Mouse (Mus musculus) frontal cortex, postnatal 25 days (tissue): ENCODE results near the gene Map3k5.

ENCODE experiments used
- DNase-seq, 2 experiments: peaks; one replicate each; pipeline ENCODE4 v3.0.0; 2022; ENCODE audit warnings: low spot score in 2 of 2

The Map3k5 gene

DNA sequence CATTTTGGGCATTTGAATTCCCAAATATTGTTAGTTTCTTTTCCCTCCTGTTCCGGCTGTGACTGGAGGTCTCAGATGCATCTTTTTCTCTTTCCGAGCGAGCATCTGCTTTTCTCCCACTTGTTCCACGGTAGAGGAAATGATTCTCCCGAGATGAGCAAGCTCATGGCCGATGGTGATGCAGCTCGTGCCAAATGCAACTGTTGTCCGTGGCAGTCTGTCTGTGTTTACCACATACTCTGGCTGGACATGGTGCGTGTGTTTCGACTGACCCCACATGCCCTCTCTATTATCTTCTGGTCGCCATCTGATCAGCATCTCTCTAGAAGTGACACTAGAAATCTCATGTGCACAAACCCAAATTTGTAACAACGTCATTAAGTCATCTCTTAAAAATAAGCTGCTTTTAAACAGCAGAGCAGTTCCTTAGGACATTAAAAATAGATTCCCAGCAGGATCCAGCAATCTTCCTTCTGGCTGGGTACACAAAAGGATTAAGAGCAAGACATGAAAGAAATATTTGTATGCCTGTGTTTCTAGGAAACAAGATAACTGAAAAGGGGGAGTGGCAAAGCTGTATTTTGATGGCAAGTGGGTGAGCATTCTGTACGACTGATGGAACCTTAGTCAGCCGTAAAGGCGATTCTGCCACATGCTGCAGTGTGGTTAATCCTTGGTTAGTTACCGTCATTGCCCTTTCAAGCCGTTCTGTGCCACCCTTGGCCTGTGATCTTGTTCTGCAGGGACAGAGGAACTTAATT is 72.2 kb downstream of the Map3k5 start:
- no peak for DNase-seq

DNA sequence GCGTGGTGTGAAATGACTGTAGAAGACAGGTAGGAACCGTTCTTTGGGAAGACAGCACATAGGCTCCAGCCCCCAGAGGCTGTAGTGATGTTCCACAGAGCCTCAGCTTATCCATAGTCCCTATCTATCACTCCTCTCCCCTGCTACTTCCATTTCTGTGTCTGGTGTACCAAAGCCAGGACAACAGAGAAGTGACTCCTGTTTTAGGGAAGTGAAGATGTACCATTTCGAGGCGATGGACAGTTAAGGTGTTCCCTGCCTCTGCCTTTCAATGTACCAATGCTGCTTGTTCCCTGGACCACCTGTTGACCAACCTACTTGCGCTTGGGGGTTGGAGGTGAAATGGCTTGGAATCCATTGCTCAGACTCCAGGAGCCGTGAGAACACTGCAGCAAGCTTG is 75.0 kb downstream of the Map3k5 start:
- DNase-seq = no peak

DNA sequence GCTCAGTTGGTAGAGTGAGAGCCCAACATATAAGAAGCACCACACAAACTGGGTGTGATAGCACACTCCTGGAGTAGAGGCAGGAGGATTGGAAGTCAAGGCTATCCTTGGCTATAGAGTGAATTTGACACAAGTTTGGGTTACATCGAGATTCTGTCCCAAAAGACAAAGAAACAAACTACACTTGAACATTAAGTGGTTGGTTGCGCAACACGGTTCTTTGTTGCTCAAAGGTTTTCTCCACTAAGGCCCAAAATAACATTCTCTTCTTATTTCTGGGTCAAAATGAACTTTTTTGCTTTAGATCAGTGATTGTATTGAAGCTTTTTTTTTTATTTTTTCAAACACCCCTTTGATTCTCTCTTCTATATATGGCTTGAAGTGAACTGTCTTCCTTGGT is 75.7 kb downstream of the Map3k5 start:
- DNase-seq = no peak

DNA sequence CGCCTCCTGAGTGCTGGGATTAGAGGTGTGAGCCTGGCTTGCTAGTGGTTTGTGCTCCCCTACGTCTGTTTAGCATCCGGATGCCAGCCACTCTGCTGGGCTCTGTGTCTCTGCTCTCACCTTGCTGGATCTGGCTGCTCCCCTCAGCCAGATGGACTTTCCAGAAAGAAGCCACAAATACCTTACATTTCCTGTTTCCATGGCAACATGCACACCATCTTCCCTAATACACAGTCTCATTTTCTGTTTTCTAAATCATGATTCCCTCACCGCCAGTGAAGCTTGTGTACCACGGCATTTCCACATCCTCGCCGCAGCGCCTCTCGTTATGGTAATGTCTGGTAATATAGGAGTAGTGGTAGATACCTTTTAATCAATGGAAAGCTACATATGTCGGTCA is 84.1 kb downstream of the Map3k5 start:
- DNase-seq = no peak

DNA sequence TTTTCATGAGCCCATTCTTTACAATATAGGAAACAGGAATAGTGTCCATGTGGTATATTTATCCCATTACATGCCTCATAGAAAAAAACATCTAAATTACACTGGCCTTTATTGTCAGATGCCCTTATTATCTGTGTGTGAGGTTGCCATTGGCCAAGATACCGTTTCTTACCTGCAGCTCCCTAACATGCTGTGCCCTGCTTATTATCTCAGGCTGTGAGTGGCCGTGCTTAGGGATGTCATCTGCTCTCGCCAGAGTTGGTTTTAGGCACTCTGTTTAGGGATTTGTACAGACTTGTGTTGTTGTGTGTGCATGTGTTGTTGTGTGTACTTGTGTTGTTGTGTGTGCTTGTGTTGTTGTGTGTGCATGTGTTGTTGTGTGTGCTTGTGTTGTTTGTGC is 84.5 kb downstream of the Map3k5 start:
- DNase-seq = no peak

DNA sequence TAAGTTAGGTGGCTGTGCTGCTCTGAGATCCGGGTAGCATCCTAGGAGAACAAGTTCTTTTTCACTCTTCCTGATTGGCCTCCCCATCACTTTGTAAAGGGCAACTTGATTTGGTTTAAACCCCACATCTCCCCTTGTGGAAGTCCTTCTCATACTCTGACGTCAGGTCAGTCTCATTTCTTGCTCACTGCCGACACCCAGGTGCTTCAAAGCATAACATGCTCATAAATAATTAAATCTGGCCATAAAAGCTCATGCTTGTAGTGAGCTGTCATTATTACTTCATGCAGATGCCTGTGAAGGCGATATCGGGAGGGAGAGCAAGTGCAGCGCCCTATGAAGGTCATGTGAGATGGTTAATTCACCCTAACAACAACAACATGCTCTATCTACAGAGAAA is 87.0 kb downstream of the Map3k5 start:
- no peak for DNase-seq

DNA sequence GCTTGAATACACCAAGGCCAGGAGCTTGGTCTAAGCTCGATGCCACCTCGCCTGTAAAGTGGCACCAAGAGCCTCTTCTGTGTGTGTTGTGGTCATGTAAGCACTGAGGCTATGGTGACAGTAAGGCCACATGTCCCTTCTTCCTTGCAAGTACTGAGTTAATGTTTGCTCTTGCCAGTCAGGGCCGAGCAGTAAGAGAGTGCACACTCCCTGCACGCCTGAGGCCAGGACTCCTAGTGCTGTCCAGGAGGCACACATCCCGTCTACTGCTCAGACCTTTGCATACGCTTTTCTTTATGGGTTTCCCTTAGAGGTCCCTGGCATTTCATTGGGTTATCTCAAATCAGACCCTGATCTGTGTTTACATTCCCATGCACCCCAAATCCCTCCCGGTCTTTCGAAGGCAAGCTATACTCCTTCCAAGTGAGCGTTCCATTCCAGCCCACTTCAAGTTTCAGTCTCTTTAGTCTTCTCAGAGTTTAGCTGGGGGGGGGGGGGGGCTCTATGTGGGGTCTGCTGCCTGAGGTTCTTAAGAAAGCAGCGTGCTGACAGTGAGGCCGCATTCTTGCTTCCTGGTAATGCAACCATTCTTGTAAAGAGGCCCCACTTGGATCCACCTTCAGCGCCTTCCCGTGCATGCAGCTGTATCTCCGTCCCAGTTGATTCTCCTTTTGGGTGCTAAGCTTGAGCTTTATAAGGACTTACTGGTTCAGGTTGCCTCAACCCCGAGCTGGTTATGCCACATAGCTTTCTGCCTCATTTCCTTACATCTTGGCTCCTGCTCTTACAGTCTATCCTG is 87.6 kb downstream of the Map3k5 start:
- no peak for DNase-seq

DNA sequence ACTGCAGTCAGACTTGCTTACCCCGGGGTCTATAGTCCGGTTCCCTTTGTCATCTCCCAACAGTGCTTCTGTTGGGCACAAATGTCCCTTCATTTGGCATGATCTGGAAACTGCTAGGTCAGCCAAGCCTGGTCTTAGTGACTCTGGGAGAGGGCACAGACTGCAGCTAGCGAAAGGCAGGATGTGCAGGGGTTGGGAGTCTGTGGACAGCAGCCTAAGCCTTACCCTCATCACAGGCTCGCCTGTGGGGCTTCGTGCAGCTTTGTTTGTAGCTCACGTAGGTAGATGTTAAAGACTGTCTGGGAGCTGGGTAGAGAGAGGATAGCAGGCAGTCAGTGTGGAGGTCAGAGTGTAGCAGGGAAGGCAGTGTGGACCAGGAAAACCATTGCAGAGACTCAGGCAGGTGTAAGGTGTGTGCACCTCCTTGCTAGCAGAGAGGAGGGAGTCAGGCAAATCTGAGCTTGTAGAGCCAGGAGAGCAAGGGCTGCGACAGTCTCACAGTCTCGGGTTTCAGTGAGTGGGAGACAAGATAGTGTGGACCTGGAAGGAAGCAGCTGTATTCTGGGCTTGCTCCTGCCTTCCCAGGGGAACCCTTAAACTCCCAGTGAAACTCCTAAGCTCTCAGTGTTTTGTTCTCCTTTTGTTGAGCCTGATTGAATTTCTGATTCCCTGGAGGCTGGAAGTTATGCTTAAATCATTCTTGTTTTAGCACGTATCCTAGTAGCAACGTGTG is 88.5 kb downstream of the Map3k5 start:
- no peak for DNase-seq

DNA sequence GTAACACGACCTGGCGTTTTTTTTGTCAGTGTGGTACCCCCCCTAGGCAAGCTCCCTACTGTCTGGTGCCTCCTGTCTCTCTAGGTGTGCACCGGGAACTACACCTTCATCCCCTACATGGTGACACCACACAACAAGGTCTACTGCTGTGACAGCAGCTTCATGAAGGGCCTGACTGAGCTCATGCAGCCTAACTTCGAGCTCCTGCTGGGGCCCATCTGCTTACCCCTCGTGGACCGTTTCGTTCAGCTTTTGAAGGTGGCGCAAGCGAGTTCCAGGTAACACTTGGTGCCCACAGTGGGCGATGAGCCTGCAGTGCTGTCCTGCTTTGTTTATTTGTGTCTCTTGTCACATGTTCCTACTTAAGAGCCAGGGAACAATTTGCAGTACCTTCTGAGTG is 89.3 kb downstream of the Map3k5 start:
- DNase-seq = no peak

DNA sequence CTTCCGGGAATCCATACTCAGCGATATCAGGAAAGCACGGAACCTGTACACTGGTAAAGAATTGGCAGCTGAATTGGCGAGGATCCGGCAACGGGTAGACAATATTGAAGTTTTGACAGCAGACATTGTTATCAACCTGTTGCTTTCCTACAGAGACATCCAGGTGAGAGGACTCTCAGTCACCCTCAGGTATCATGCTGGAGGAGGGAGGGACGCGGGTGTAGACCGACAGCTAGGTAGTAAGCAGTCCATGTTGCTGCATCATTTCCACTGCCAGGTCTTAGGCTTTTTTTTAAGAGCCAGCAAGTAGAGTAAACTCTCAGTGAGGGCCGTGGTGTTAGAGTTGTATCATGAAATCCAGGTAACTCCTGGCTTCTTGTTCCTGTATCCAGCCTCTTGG is 90.6 kb downstream of the Map3k5 start:
- no peak for DNase-seq

DNA sequence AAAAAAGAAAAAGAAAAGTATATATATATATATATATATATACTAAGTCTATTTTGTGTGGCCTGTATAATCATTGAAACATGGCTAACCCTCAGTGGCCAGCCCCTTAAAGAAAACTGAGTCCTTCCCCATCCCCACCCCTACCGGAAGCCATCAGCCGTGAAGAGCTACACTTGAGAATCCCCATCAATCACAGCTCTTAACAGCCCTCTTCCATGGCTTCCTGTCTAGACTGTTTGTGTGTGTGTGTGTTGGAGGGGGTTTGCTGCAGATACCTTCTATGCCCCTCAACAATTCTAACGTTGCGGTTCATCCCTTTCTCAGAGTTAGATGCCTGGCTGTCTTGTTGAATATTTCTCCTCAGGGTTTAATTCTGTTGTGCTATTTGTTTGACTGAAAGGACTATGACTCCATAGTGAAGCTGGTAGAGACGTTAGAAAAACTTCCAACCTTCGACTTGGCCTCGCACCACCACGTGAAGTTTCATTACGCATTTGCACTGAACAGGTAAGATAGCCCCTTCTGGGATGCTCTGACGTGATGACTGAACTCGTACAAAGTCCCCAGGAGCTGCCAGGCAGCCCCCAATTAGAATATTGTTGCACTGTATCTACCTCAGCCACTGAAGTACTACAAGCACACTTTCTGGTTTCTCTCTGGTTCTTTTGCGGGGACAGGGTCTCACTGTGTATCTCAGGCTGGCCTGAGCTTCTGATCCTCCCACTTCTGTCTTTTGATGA is 91.7 kb downstream of the Map3k5 start:
- DNase-seq = no peak

DNA sequence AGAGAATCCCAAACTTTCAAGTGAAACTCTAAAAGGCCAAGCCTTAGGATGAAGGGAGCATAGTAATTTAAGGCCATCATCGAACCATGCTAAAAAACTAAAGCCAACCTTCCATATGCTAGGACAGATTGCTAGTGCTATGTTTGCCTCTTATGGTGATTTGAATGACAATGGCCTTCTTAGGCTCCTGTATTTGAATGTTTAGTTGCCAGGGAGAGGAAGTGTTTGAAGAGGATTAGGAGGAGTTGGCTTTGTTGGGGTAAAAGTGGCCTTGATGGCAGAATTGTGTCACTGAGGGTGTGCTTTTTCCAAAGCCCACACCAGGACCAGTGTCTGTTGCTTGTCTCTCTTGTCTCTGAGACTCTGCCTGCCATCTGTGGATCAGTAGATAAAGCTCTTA is 96.4 kb downstream of the Map3k5 start:
- no peak for DNase-seq

DNA sequence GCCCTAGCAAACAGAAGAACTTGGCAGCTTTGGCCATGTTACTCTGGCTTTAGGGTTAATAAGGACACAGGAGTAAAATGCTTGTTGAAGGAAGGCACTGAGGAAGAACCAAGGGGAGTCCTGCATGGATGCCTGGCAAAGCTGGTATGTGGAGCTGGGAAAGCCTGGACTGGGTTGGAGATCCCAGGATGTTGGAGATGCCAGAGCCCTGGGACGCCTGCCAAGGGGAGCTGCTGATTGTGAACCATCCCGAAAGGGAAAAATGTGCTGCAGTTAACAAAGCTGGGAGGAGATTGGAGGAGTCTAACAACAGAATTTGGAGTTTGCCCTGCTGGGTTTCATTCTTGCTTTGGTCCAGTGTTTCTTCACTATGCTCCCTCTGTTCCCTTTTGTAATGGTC is 97.7 kb downstream of the Map3k5 start:
- no peak for DNase-seq

DNA sequence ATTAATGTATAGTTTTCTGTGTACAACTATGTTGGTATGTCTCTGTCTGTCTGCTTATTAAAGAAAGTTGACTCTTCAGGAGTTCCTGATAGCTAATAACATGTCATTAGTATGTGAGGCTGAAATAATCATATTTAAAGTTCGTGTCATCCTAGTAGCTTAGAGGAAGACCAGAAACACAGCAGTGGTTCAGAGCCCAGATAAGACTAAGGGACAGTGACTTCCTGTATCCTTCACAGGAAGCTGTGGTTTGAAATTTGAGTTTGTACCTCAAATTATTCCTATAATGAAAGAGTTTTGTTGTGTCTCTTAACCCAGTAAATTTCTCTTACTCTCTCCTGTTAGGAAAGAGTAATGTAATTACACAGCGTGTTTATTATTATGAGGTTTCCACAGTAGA is 102.1 kb downstream of the Map3k5 start:
- no peak for DNase-seq

DNA sequence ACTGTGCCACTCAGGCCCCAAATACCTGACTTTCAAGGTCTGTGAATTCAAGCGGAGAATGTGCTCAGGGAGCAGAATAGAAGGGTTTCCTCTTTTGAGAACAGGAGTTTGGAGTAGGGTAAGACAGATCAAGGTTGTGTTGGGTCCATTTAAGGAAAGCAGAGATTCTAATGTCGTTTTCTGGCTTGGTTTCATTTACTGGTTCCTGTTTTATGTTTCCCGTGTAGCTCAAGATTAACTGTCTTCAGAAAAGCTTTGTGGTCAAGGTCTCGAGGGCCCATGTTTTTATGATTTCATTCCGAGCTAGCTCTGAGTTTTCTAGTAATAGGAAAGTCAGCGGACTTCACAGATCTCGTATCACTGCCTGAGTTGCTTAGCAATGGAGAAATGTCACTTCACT is 102.6 kb downstream of the Map3k5 start:
- DNase-seq = no peak

DNA sequence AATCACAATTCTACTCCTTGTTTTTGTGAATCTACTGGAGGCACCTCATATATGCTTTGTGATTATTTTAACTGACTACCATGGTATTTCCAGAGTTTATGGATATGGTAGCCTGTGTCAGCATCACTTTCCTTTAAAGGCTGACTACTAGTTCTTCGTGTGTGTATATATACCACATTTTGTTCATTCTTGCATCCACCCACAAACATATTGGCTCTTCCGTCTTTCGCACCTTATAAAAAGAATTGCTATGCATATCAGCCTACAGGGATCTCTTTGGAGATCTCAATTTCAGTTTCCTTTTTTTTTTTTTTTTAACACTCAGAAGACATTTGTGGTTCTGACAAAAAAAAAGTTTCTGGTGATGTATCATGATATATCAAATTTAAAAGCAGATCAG is 105.3 kb downstream of the Map3k5 start:
- no peak for DNase-seq

DNA sequence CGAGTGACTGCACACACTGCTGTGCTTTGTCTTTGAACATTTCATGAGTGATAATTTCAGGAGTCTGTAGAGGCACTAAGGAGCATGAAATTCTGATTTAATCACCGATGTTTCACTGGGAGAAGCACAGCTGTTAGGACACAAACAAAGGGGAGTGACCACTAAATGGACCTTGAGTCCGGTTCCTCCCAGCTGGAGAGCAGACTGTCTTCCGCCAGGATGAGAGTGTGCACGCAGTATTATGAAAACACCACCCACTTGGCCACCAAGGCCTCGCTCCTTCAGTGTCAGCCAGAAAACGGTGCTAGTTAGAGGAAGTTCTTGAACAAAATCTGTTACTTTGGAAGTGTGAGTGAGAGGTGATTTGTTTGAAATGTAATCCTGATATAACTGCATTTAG is 105.8 kb downstream of the Map3k5 start:
- no peak for DNase-seq

DNA sequence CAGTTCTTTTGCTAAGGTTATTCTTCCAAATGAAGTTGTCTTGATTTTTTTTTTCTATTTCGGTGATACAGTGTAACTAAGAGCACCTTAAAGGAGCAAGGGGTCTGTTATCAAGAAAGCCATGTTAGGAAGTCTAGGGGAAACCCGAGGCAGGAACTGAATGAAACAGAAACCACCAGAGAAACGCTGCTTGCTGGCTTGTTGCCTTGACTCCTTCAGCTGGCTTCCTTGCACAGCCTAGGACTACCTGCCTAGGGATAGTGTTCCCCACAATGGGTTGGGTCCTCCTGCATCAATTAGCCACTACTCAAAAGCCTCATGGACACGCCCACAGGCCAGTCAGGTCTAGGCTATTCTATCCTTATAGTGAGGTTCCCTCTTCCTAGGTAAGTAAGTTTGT is 106.4 kb downstream of the Map3k5 start:
- DNase-seq = no peak

DNA sequence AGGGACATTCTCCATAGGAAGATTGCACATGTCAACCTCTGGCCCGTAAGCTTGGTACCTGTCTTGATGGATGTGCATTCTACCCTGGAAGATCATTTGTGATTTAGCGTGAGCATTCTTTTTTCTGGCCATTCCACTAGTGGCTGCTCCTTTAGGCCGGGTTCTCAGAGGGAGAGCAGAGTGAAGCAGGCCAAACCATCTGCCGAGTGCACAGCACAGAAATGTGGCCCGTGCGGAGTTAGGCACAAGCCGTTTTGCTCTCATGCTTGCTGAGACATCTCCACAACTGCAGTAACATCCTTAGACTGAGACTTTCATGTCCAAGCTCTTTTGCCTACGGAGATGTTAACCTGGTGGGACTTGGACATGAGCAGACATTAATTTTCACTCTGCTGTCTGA is 107.8 kb downstream of the Map3k5 start:
- no peak for DNase-seq

DNA sequence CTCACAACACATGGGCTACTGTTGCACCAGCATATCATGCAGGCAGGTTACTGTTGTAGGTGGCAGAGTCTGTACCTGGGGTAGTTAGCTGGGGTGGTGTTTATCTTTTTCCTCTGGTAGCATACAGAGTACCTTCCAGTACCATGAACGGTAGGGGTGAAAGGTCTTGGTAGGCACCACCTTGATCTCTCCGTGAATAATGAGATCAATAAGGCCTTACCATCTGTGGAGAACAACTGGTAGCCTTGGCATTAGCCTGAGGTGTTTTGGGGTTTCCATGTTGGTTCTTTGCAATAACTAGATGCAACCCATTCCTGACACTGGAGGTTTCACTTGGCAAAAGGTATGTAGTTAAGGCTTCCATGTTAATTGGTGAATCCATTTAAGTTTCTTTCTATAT is 109.8 kb downstream of the Map3k5 start:
- no peak for DNase-seq

DNA sequence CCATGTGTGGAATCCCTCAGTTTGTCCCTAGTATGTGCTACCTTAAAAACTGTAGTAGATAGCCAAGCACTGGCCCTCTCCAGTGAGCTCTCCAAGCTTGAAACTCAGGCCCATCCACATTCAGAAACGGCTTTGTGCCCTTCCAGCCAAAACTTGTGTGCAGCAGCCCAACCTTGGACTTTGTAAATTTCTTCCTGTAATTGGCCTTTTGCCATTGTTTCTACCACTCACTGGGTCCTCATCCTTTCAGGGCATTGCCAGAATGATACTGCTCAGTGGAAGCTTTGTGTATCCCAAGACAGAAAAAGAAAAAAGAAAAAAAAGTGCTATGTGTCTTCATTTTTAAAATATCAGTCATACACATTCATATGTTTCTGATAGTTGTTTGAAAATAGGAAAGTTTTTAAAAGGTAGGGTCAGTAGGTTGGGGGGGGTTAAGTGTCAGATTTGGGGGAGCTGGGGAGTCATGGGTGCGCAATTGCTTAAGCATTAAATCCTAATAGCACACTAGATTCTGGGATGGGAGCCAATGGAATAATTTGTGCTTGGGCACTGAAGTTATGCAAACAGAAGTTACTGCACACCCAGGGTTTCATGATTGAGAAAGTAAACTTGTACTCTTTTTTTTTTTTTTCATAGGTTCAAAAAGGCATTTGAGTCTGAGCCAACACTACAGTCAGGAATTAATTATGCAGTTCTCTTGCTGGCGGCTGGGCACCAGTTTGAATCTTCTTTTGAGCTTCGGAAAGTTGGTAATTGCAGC is 111.6 kb downstream of the Map3k5 start:
- DNase-seq = no peak
